Mouse (Mus musculus): ENCODE results near the gene Slc38a4.

Slc38a4 gene

GRCm38 (mm10) chr15:97055794-97056193 is at the start of gene Slc38a4:
TSS of gene Slc38a4 (minus strand) at chr15:97055956.
- no peak for DNase-seq

DNA sequence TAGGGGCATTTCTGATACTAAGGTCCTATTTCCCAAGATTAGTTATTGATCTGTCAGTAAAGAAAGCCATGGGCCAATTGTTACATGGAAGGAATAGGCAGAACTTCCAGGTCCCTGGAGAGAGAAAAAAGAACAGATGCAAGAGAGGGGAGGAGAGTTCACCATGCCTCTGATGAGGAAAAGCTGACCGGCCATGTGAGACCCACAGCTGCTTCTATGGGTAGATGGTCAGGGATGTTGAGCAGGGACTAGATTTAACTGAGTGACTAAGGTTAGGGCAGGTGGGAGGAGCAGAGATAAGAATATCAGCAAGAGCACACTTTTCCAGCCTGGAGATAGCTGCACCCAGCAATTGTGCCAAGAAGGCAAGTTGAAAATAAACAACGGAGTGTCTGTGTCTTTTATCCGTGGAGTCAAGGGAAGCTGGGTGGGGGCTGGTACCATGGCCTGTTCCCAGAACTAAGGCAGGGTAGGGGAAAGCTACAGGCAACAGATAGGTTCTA is 49.2 kb upstream of the Slc38a4 start:
- no peak for DNase-seq

DNA sequence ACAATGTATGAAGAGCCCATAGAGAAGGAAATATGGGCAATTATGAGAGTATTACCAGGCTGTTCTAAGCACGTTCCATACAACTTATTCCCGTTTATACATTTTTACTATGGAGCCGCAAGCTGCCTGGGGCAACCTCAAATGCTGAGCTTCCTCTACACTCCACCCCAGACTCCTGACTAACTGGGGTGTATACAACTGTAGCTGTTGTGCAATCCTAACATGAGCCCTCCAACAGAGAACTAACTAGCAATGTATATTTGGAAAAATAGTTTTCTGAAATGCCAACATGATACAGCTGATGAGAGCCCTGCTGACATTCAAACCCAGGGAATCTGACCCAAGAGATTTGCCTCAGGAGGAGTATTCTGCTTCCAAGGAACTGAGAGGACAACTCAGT is 48.3 kb upstream of the Slc38a4 start:
- DNase-seq, result no peak

GRCm38 (mm10) chr15:97102811-97103210 is 47.1 kb upstream of the Slc38a4 start:
- DNase-seq, result no peak

- no peak for DNase-seq
Measured at GRCm38 (mm10) chr15:97102181-97102580, 46.4 kb upstream of the Slc38a4 start.

GRCm38 (mm10) chr15:97099101-97099500 is 43.3 kb upstream of the Slc38a4 start:
- no peak for DNase-seq

GRCm38 (mm10) chr15:97097548-97097947 is 41.8 kb upstream of the Slc38a4 start:
- no peak for DNase-seq

DNA sequence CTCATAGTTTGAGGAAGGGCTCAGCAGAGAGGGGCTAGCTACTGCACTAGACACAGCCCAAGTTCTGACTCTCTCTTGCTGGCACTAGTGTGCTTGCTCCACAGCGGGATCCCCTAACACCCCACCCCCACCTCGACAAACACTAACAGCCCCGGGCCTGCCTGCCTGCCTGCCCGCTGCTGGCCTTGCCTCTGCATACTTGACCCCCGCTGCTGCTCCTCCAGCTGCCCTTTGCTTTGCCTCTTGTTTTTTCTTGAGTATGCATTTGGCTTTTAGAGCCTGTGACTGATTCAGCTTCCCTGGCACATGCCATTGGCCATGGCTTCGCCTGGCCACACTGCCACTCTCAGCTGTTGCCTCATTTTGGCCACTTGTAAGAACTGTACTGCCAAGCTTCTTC is 33.8 kb upstream of the Slc38a4 start:
- DNase-seq, result no peak

- no peak for DNase-seq
Measured at GRCm38 (mm10) chr15:97085833-97086232, 30.1 kb upstream of the Slc38a4 start.

GRCm38 (mm10) chr15:97077665-97078064 is 21.9 kb upstream of the Slc38a4 start:
- DNase-seq, result no peak

DNA sequence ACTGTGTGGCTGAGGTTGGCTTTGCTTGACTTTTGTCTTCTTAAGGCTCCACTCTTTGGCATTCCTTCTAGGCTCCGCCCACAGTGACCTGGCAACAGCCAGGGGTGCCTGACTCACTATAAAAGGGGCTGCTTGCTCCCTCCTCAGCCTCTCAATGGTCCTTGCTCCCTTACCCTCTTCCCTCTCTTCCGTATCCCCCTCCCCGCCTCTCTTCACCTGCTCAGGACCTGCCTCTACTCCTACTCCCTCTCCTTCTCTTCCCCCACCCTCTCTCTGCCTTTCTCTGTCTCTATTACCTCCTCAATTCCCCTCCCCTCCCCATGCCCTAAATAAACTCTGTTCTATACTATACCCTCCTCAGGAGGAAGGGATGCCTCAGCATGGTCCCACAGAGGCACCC is 20.3 kb upstream of the Slc38a4 start:
- no peak for DNase-seq

- no peak for DNase-seq
Measured at GRCm38 (mm10) chr15:97075240-97075639, 19.5 kb upstream of the Slc38a4 start.

DNA sequence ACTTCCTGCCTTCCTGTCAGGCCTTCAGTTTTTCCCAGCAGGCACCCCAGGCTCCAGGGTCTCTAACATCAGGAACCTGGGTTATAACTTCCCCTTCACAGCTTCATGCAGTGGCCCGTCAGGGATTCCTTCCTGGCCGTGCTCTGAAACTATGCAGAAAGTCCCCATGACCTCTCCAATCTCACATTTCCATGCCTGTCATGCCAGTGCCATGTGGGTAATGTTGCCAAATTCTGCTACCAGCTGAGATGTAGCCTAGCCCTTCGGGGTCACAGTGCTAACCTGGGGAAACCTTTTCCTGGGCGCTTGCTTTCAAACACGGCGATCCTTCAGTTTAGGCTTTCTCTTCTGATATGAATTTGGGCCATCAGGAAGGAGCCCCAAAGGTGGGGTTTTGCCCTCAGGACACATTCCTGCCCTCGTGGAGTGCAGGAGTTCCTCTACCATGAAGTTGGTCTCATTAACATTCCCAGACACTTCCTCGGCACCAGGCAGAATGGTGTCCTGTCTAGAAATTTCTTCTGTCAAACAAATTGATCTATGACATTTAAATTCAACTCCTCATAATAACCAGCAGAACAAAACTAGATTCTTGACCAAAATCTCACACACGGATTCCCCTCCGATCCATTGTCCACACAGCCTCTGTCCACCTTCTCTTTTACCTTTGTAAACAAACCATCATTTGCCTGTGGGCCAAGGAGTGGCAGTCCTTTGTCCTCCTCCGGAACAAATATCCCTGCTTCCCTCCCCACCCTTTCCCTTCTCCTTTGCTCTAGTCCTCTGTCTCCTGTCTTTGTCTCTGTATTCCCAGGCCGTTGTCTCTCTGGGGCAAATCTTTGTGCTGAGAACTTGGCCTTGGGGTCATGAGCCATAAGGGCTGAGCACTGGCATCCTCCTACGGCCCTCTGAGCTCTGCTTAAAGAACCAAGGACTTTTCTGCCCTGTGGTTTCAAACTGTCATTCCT is 17.4 kb upstream of the Slc38a4 start:
- DNase-seq, result no peak

DNA sequence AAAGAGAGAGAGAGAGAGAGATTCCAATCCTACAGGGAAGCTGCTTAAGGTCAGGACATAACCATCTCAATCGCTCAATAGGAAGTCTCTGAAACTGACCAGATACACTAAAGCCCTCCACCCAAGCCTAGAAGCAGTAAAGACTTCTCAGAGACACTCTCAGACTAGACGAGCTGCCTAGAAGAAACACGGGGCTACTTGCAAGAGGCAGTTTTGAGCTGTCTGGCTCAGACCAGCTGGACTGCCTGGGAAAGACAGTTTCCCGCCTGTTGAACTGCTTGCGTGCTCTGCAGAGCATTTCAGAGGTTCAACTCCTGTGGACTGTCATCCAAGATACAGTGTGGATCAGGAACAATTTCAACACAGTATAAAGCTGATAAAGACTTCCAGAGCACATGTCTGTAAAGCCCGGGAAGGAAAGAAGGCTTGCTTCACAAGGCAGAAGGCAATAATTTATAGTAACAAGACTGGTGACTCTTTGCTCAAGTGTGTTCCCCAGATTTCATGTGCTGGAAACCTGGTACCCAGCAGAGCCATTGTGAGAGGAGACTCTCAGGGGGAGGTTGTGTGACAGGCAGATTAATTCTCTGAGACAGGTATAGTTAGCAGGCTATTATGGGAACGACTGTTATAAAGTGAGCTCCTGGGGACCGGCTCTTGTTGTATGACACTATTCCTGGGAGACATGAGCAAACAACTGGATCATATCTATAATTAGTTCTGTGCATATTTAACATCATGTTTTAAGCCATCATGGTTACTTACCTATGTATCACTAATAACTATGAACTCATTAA is 11.8 kb upstream of the Slc38a4 start:
- DNase-seq, result no peak

- no peak for DNase-seq
Measured at GRCm38 (mm10) chr15:97066937-97067336, 11.2 kb upstream of the Slc38a4 start.

DNA sequence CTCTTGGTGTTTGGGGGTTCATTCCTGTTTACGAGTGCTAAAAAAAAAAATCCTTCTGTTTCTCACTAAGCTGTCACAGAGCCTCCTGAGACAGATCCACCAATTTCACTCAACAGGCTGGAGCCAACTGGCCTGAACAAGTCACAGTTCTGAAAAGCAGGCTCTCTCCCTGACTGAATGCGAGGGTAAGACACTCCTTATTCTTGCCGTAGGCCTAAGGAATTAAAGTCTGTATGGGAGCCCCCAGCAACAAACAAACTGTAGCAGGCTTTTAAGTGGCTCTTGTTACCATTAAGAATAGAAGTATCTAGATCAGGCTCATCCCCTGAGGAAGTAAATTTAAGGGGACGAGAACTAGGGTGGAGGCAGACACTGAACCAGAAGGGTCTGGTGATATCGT is 7.5 kb upstream of the Slc38a4 start:
- no peak for DNase-seq

GRCm38 (mm10) chr15:97060973-97061372 is 5.2 kb upstream of the Slc38a4 start:
- no peak for DNase-seq

DNA sequence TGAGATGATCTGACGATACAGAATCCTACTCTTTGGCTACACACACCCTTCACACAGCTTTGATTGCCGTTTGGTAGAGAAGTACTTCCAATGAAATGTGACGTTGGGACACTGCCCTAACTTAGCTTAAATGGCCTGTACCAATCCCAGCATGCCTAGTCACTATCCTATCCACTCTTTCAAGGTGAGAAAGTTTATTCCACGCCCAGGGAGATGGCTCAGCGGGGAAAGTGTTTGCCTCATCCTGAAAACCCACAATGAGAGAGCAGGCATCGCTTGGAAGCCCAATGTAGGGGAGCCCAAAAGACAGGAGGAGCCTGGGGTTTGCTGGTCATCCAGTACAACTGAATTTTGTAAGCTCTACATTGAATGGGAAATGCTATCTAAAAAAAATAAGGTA is 4.8 kb upstream of the Slc38a4 start:
- no peak for DNase-seq

GRCm38 (mm10) chr15:97060102-97060501 is 4.3 kb upstream of the Slc38a4 start:
- DNase-seq, result no peak

DNA sequence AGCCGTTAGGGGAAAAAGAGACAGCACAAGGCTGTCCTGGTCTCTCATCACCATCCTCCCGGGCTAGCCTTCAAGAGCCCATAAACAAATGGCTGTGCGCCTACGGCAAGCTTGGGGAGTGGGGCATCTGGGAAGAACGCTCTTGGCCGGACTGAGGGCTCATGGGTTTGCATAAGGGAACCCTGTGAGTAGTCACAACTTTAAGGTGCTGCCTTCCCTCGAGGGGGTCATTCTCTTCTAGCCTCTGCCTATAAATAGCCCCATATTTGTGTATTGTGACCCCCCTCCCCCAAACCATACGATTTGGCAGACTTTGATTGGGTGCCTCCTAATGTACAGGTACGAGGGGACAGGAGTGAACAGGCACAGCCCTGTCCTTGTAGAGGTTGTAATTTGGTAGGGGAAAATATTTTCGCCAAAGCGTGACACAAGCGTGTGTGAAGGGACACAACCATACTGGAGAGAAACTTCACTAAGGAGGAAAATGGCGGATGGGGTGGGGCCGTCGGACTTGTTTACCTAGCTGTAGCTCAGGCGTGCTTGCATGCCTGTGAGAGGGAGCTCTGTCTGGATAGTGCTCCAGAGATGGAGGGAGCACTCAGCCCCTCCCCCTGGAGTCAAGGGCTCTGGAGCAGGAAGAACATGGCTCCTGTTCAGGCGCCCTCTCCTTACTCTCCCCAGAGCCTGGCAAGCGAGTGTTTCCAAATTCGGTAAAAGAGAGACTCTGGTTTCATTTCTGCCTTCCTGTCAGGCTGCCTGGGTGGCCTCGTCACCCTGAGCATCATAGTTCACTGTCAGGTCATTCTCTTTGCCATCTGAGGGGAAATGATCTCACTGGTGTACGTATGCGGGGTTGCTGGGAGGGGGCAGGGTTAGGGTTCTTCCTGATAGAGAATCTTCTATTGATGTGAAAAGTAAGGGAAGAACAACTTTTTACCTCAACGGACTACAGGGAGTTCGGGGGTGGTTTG is 3.6 kb upstream of the Slc38a4 start:
- DNase-seq, result no peak

DNA sequence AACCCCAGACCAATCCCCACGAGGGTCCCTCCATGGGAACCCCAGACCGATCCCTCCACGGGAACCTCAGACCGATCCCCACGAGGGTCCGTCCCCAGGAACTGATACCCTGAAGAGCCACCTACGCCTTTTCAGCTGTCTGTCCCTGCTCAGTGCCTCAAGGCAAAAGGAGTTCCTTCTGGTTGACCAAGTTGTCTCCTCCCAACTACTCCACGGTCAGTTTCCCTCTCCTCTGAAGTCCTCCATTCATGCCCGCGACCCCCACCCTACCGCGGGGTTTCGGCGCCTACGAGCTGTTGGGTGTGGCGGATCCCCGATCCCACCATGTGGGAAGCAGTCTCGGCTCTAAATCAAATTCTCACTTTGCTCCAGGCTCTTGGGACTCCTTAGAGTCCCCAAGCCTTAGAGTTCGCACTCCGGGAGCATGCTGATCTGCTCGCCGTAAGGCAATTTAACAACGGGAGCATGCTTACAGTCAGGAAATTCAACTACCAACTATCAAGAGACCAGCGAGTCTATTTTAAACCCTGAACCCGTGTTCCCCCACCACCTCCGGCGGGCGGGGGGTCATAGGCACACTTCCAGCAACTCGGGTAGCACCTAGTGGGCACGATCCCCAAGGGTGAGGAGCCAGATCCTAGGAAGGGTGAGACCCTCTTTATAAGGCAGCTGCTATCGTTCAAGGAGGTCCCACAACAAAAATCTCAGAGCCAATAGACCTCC is 828 bp downstream of the Slc38a4 start:
- no peak for DNase-seq

DNA sequence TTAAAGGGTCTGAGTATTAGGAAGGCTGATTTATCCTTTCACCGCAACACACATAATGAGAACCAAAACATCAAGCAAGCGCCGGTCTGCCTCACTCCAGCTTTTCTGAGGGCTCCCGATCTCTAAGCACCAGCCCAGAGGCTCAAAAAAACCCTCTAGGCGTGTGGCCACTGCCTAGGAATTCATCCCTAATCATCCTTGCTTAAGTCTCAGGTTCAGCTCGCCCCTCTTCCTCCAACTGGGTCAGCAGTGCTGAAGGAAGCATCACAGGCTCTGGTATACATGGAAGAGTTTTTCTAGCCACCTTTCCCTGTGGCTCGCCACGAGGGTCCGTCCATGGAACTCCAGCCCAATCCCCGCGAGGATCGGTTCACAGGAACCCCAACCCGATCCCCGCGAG is 1.6 kb downstream of the Slc38a4 start:
- DNase-seq, result no peak
